Mouse (Mus musculus): ENCODE data around the gene Lhx1. TPM values are rescaled to one million over a fixed set of nuclear protein-coding genes. Genes with fewer than 3 reads are reported as not detected.
A peak's percentile ranks its signal among the peaks of the same experiment; 100 is the strongest.

The Lhx1 gene
- 0.12 and 0.21 TPM in 2 replicates for polyA plus RNA-seq (2015; fragmentation: Nextera tagmentation; extraction: Ambion mirVana)

DNA sequence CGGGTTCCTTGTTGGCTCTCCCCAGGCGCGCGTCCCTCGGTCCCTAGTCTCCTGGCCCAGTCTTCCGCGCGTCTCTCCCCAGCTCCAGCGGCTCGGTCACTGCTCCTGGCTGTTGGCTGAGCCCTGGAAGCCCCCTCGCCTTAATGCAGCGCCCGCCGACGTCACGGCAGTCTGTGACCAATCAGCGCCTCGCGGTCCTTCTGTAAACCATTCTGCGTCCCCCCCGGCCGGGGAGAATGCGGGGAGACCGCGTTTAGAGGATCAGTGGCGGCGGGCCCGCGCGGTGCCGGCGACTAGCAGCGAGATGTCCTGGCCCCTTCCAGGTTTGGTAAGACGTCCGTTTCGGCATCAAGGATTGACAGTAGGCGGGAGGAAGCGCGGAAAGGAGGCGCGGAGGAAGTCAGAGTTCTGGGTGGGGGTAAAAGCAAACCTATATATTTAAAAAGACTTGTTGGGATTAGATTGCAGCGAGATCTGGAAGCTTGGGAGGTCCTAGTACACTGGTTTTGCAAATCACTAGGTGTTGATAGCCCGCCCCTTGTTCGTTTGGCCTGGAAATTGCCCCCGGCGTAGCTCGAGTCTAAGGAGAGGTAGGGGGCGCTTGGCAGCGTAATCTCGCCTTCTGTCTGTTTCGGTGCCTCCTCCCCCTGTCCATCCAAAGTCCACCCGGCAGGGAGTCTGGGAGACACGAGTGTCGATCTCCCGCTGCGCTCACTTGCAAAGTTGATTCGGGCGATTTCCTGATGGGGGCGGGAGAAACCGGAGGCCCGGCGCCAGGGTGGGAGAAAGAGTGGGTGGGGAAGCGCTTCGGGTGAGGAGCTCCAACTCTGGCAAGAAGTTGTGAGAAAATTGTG, at the start of gene Lhx1:
Gene Lhx1 (minus strand): TSS at position 115 of the 854 bp plus-strand sequence.
- Histone ChIP-seq H3K36me3 (replicated peaks; ENCODE audit: insufficient read depth, low read length) (no peaks in the 10 kb centered on the region), H3K4me3 (ENCODE audit: low read depth, low read length) (peak within 1 kb of the TSS; percentile 44), H3K4me2 (ENCODE audit: low read depth, low read length) (peak within 1 kb of the TSS; percentile 75), H3K9me3 (ENCODE audit: low read length) (no peaks in the 10 kb centered on the region), H3K27ac (ENCODE audit: low read depth) (no peak within 1 kb of the TSS), H3K9ac (replicated peaks) (no peak within 1 kb of the TSS), H3K27me3 (ENCODE audit: insufficient read depth, low read length) (peaks cover 100% of the 10 kb centered on the region), H3K4me1 (ENCODE audit: insufficient read depth) (peaks cover 26% of the 10 kb centered on the region)
- ATAC-seq = no peak
- DNase-seq = no peak
- WGBS (ENCODE audit: insufficient replicate concordance) = under 1% methylated on average over 64 of the region's 64 CpGs
- TF ChIP-seq EP300 (IDR thresholded peaks at IDR 0.05; ENCODE audit: low read depth) (no peak), CTCF (IDR thresholded peaks at IDR 0.05; ENCODE audit: low read depth) (no peak)

DNA sequence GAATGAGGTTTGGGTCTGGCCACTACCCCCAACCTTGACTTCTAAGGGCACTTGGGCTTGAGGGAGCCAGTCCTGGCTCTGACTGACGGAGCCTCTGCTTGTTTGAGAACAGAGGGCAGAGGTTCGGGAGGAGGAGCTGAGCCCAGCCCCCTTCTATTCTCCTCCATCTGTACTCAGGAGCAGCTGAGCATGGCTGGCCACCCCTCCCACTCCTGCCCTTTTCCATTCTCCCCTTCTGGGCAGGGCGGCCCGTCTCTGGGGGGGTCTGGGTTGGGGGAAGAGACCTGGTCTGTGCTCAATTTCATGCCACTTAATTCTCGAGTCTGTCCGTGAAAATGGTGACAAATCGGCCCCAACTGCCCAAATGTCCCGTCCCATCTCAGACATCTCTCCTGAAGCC, 49.5 kb upstream of the Lhx1 start:
- TF ChIP-seq EP300 (IDR thresholded peaks at IDR 0.05; ENCODE audit: low read depth) (no peak), CTCF (IDR thresholded peaks at IDR 0.05; ENCODE audit: low read depth) (no peak)
- ATAC-seq = no peak
- no peak overlapping the region for H3K4me2 ChIP-seq (ENCODE audit: low read depth, low read length)
- WGBS (ENCODE audit: insufficient replicate concordance) = 54% methylated on average over 8 of the region's 8 CpGs
- H3K9me3 ChIP-seq (ENCODE audit: low read length) = no peaks in the 10 kb centered on the region
- H3K4me1 ChIP-seq (ENCODE audit: insufficient read depth) = no peaks in the 10 kb centered on the region
- H3K27ac ChIP-seq (ENCODE audit: low read depth) = no peak overlapping the region
- no peak overlapping the region for H3K9ac ChIP-seq (replicated peaks)
- peaks cover 3% of the 10 kb centered on the region; the same call in 1 of the 2 replicates for H3K27me3 ChIP-seq (ENCODE audit: insufficient read depth, low read length)
- no peak for DNase-seq
- no peak overlapping the region for H3K4me3 ChIP-seq (ENCODE audit: low read depth, low read length)
- H3K36me3 ChIP-seq (replicated peaks; ENCODE audit: insufficient read depth, low read length) = no peaks in the 10 kb centered on the region

DNA sequence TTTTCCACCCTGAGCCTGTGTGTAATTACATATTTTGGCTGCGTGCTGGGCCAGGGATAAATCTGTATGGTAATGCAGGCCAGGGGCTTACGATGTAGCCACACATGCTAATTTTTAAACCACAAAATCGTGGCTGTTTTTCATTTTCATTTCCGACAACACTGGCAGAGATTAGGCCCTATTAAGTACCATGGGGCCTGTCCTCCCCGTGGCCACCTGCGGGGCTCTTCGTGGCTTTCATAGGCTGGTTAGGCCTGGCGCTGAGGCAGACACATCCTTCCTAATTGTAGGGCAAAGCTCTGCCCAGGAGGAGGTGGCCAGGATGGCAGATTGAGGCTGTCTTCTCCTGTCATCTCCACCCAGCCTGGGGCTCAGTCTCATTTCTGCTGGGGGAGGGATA, 48.3 kb upstream of the Lhx1 start:
- Histone ChIP-seq H3K36me3 (replicated peaks; ENCODE audit: insufficient read depth, low read length) (no peaks in the 10 kb centered on the region), H3K4me2 (ENCODE audit: low read depth, low read length) (no peak overlapping the region), H3K4me1 (ENCODE audit: insufficient read depth) (no peaks in the 10 kb centered on the region), H3K9ac (replicated peaks) (no peak overlapping the region), H3K27me3 (ENCODE audit: insufficient read depth, low read length) (peaks cover 6% of the 10 kb centered on the region), H3K9me3 (ENCODE audit: low read length) (no peaks in the 10 kb centered on the region), H3K27ac (ENCODE audit: low read depth) (no peak overlapping the region), H3K4me3 (ENCODE audit: low read depth, low read length) (no peak overlapping the region)
- DNase-seq = no peak
- ATAC-seq = no peak
- 64% methylated on average over 8 of the region's 8 CpGs for WGBS (ENCODE audit: insufficient replicate concordance)
- TF ChIP-seq EP300 (IDR thresholded peaks at IDR 0.05; ENCODE audit: low read depth) = no peak

DNA sequence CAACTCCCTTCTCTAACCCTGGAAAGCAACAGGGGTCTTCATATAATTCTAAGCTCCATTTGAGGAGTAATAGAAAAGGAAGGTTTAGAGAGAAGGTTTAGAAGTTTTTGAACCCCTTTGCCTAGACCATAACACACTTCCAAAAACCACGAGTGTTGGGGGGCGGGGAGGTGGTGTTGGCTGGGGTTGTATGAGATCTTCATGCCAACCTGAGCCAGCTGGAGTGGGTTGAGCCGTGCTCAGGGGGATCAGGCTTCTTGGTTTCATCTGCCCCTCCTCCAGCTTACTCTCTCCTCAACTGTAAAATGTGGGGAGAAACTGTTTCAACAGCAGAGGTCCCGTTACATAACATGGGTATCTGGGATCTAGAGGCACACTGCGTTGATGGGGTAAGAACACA, 45.5 kb upstream of the Lhx1 start:
- no peak for DNase-seq
- 55% methylated on average over 5 of the region's 5 CpGs for WGBS (ENCODE audit: insufficient replicate concordance)
- H3K27ac ChIP-seq (ENCODE audit: low read depth) = no peak overlapping the region
- peaks cover 4% of the 10 kb centered on the region for H3K27me3 ChIP-seq (ENCODE audit: insufficient read depth, low read length)
- H3K9ac ChIP-seq (replicated peaks) = no peak overlapping the region
- no peaks in the 10 kb centered on the region for H3K4me1 ChIP-seq (ENCODE audit: insufficient read depth)
- H3K4me2 ChIP-seq (ENCODE audit: low read depth, low read length) = no peak overlapping the region
- H3K4me3 ChIP-seq (ENCODE audit: low read depth, low read length) = no peak overlapping the region
- no peaks in the 10 kb centered on the region for H3K36me3 ChIP-seq (replicated peaks; ENCODE audit: insufficient read depth, low read length)
- H3K9me3 ChIP-seq (ENCODE audit: low read length) = no peaks in the 10 kb centered on the region
- no peak for ATAC-seq
- TF ChIP-seq CTCF (IDR thresholded peaks at IDR 0.05; ENCODE audit: low read depth) (no peak), EP300 (IDR thresholded peaks at IDR 0.05; ENCODE audit: low read depth) (no peak)

DNA sequence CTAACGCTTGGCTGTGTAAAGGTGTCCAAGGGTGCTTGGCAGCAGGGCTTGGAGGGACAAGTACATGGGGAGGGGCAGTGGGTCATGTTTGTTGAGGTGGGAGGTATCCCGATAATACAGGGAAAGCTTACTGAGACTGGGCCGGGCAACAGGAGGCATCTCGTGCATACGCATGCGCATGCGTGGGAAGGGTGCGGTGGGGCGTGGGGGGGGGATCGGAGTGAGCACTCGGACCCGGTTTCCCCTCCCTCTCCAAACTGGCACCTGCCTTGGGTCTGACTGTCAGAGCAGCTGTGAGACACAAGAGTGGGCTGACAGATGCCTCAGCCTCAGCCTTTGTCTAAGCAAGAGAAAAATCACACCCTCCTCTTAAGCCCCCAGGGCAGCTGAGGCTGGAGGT, 45.1 kb upstream of the Lhx1 start:
- Histone ChIP-seq H3K4me2 (ENCODE audit: low read depth, low read length) (no peak overlapping the region), H3K9ac (replicated peaks) (no peak overlapping the region), H3K36me3 (replicated peaks; ENCODE audit: insufficient read depth, low read length) (no peaks in the 10 kb centered on the region), H3K4me1 (ENCODE audit: insufficient read depth) (no peaks in the 10 kb centered on the region), H3K27me3 (ENCODE audit: insufficient read depth, low read length) (peaks cover 3% of the 10 kb centered on the region; the same call in 1 of the 2 replicates), H3K9me3 (ENCODE audit: low read length) (no peaks in the 10 kb centered on the region), H3K27ac (ENCODE audit: low read depth) (no peak overlapping the region), H3K4me3 (ENCODE audit: low read depth, low read length) (no peak overlapping the region)
- 66% methylated on average over 12 of the region's 12 CpGs for WGBS (ENCODE audit: insufficient replicate concordance)
- ATAC-seq = no peak
- TF ChIP-seq EP300 (IDR thresholded peaks at IDR 0.05; ENCODE audit: low read depth) = no peak
- no peak for TF ChIP-seq CTCF (IDR thresholded peaks at IDR 0.05; ENCODE audit: low read depth)
- no peak for DNase-seq

DNA sequence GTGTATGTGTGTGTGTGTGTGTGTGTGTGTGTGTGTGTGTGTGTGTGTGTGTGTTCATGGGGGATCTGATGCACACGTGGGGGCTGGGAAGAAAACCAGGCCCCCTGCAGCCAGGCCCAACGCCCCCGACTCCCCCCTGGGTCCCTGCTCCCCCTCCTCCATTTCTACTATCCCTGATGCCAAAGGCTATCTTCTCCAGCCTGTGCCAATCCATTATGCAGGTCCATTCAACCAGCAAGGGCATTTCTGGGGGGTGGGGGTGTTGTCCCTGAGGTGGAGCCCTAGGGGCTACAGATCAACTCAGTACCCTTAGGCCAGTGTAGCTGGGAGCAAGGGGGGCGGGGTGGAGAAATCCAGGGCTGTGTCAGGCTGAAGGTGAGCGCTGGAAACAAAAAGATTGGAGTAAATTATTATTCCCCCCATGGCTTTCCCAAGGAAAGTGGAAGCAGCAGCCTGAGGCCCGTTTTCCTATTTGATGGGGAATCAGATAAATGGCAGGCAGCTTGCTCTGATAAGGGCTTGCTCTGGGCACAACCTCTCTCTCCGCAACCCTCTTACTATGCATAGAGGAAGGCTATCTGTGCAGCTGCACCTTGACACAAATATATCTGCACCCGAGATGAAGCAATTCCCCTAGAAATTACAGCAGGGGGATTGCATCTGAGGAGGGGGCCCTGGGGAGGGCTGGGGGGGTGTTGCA, 43.9 kb upstream of the Lhx1 start:
- H3K27me3 ChIP-seq (ENCODE audit: insufficient read depth, low read length) = peaks cover 6% of the 10 kb centered on the region; the same call in 1 of the 2 replicates
- no peak overlapping the region for H3K4me2 ChIP-seq (ENCODE audit: low read depth, low read length)
- no peaks in the 10 kb centered on the region for H3K9me3 ChIP-seq (ENCODE audit: low read length)
- no peak overlapping the region for H3K27ac ChIP-seq (ENCODE audit: low read depth)
- H3K4me3 ChIP-seq (ENCODE audit: low read depth, low read length) = no peak overlapping the region
- no peak for DNase-seq
- no peaks in the 10 kb centered on the region for H3K4me1 ChIP-seq (ENCODE audit: insufficient read depth)
- no peak overlapping the region for H3K9ac ChIP-seq (replicated peaks)
- H3K36me3 ChIP-seq (replicated peaks; ENCODE audit: insufficient read depth, low read length) = no peaks in the 10 kb centered on the region
- no peak for TF ChIP-seq CTCF (IDR thresholded peaks at IDR 0.05; ENCODE audit: low read depth)
- TF ChIP-seq EP300 (IDR thresholded peaks at IDR 0.05; ENCODE audit: low read depth) = no peak
- 53% methylated on average over 8 of the region's 8 CpGs for WGBS (ENCODE audit: insufficient replicate concordance)
- no peak for ATAC-seq
